Mouse (Mus musculus) G1E (cell line): ENCODE measurements at regions not wholly inside any gene's neighbourhood (a gene's known extent, or its start where the extent isn't known, plus 50 kb on each side); places are given as distances from the start of the nearest gene placed in this dataset.

Source experiments
- ATAC-seq: 2 replicates; pipeline ENCODE4 v1.8.0; 2016; ENCODE audit warnings: mild to moderate bottlenecking; ENCODE audit not compliant: insufficient number of reproducible peaks, poor library complexity, low FRiP score, severe bottlenecking; ENCODE audit errors: extremely low read depth
- DNase-seq: peaks from one replicate; pipeline ENCODE4 v3.0.0; 2012; ENCODE audit warnings: low spot score
- H3K27me3 ChIP-seq: 2 replicates; pipeline ENCODE4 v1.6.1; 2012; ENCODE audit warnings: mild to moderate bottlenecking, low read length, inconsistent platforms; ENCODE audit not compliant: insufficient read depth
- H3K36me3 ChIP-seq: replicated peaks from 2 replicates; pipeline ENCODE3; 2012; ENCODE audit warnings: mild to moderate bottlenecking, inconsistent platforms
- H3K4me1 ChIP-seq: 2 replicates; pipeline ENCODE4 v1.6.1; 2012; ENCODE audit warnings: low read depth, low read length, inconsistent platforms, mixed read lengths; ENCODE audit not compliant: insufficient read depth
- H3K4me3 ChIP-seq: 2 replicates; pipeline ENCODE4 v1.5.1; 2012; ENCODE audit warnings: low read depth, mild to moderate bottlenecking, inconsistent platforms, low read length, moderate library complexity, mixed read lengths
- H3K9me3 ChIP-seq: replicated peaks from 2 replicates; pipeline ENCODE4 v1.6.1; 2012; ENCODE audit warnings: inconsistent platforms
- CTCF ChIP-seq: IDR thresholded peaks from 2 replicates; pipeline ENCODE4 v1.5.1; 2012; ENCODE audit warnings: low read depth, low read length, inconsistent platforms, mixed read lengths
- GATA1 ChIP-seq: IDR thresholded peaks from 2 replicates; pipeline ENCODE4 v1.6.1; 2012; ENCODE audit warnings: borderline replicate concordance, low read length, inconsistent platforms, mixed read lengths
- GATA2 ChIP-seq: IDR thresholded peaks from 2 replicates; pipeline ENCODE4 v1.6.1; 2012; ENCODE audit warnings: low read depth, low read length, inconsistent platforms, borderline replicate concordance
- POLR2AphosphoS5 ChIP-seq: IDR thresholded peaks from 2 replicates; pipeline ENCODE4 v1.6.1; 2012; ENCODE audit warnings: low read depth, low read length, inconsistent platforms; ENCODE audit not compliant: insufficient replicate concordance
- TAL1 ChIP-seq: conservative IDR thresholded peaks from 2 replicates; pipeline ENCODE4 v1.6.1; 2012; ENCODE audit warnings: low read depth, low read length, inconsistent platforms, mixed read lengths

DNA sequence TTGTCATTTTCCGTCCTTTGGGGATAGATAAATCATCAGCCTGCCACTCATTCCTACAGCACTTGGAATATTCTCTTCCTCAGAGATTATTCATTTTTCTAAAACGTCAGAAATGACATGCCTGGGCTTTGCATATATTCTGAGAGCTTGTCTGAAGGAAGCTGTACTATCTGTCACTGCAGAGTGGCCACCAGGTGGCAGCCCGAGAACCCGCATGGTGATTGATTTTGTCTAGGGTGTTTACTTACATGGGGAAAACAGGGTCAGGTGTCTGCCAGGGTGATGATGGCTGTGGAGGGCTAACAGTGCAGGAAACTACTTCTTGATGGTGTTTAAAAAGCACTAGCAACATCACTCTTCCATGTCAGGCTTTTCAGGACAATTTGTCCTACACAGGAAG, 80.7 kb upstream of the 4933412E24Rik start:
- H3K27me3 ChIP-seq: no peaks in the 10 kb centered on the region

DNA sequence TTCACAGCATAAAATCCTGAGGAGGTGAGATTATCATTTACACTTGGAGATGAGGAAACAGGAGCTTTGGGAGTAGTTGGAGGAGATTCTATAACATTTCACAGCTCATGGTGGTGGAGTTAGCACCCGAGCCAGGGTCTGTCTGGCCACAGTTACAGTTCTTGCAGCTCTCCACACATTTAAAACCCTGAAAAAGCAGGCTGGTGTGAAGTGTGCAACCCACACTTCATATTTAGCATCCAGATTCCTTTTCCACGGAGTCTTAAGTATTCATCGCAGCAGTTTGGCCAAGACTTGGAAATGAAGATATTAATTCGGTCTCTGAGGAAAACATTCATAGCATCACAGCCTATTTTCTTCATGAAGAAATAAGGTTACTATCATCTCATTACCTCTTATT, 79.7 kb upstream of the 4933412E24Rik start:
- H3K4me1 ChIP-seq: no peaks in the 10 kb centered on the region

More for the DNA sequence above, 80.7 kb upstream of the 4933412E24Rik start:
- ATAC-seq: no peak
- Histone ChIP-seq H3K36me3 (no peaks in the 10 kb centered on the region), H3K9me3 (no peaks in the 10 kb centered on the region), H3K4me3 (no peak overlapping the region), H3K4me1 (no peaks in the 10 kb centered on the region)
- TF ChIP-seq POLR2AphosphoS5: no peak
- no peak for TF ChIP-seq GATA2
- no peak for TF ChIP-seq CTCF
- no peak for DNase-seq

DNA sequence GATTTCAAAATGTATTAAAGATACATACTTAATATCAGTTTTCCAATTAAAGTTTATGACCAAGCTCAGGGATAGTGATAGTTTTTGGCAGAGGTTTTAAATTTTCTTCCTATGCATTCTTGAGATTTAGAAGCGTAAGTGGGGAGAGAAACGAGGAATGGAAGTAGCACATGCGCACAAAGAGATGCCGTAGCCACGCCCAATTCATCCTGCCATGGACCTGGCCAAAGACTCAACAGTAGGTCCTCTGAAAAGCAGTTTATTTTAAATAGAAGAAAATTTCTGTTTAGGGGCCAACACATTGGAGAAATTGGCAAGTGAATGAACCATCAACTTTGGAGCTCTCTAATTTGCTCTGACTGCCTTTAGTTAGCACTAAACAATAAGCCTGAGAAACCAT, 73.5 kb upstream of the 4933412E24Rik start:
- no peaks in the 10 kb centered on the region for H3K9me3 ChIP-seq
- TF ChIP-seq POLR2AphosphoS5 (no peak), GATA2 (no peak), TAL1 (no peak), CTCF (no peak), GATA1 (no peak)
- no peak for DNase-seq
- no peaks in the 10 kb centered on the region for H3K27me3 ChIP-seq
- no peaks in the 10 kb centered on the region for H3K36me3 ChIP-seq
- H3K4me3 ChIP-seq: no peak overlapping the region
- no peaks in the 10 kb centered on the region for H3K4me1 ChIP-seq
- ATAC-seq: no peak

More for the DNA sequence above, 79.7 kb upstream of the 4933412E24Rik start:
- no peak overlapping the region for H3K4me3 ChIP-seq
- H3K9me3 ChIP-seq: no peaks in the 10 kb centered on the region
- H3K27me3 ChIP-seq: no peaks in the 10 kb centered on the region
- H3K36me3 ChIP-seq: no peaks in the 10 kb centered on the region
- TF ChIP-seq GATA1 (no peak), GATA2 (no peak), POLR2AphosphoS5 (no peak), TAL1 (no peak), CTCF (no peak)
- DNase-seq: no peak
- no peak for ATAC-seq

DNA sequence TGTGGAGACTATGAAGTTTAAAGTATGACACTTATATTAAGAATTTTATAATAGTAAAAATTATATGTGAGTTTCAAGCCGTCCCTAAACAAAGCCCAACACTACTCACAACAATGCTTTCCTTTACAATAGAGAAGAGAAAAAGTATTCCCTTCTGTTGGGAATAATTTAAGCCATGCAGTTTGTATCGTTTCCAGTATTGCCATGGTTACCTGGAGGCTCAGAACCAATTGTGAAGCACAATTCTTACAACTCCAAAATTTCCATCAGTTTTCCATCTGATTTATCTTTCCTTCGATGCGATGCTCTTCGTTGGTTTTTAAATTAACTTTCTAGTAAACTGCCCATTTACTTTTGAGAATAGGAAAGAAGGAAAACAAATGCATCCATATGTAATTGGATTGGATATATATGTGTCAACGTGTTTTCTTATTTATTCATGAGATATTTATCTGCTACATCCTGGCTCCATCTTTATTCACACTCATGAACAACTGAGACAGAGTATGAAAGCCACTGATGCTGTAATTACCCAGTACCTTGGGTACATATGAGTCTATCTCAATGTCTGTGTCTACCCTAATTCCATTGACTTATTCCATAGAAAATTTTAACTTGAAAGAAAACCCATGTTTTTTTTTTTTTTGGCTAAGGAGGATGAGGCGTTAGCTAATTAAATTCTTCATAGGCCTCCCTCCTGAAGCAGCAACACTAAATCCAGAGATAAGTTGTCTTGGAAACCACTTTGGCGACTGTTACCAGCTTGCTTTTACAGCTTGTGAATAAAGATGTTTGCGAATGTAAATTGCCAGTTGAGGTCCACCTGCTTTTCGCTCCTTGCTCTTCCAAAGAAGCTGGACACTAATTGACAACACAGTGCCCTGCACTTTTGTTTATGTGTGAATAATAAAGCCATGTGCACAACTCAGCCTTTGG, 72.8 kb upstream of the 4933412E24Rik start:
- Histone ChIP-seq H3K9me3 (no peaks in the 10 kb centered on the region), H3K4me1 (no peaks in the 10 kb centered on the region), H3K36me3 (no peaks in the 10 kb centered on the region), H3K27me3 (no peaks in the 10 kb centered on the region), H3K4me3 (no peak overlapping the region)
- ATAC-seq (no peak), DNase-seq (no peak)
- TF ChIP-seq GATA2 (no peak), POLR2AphosphoS5 (no peak), GATA1 (no peak), TAL1 (no peak), CTCF (no peak)
